Mouse (Mus musculus) embryonic facial prominence, embryonic 15.5 days (tissue): ENCODE measurements at regions not wholly inside any gene's neighbourhood (a gene's known extent, or its start where the extent isn't known, plus 50 kb on each side); places are given as distances from the start of the nearest gene placed in this dataset.

Source experiments
- ATAC-seq: fragments of 200-750 bp; cut with Nextera tagmentation; 2 replicates; pipeline ENCODE4 v1.8.0; 2017; ENCODE audit warnings: low read depth, moderate TSS enrichment; ENCODE audit not compliant: insufficient number of reproducible peaks, low FRiP score, low TSS enrichment
- H3K27ac ChIP-seq: fragments of 300-500 bp; sonication (generic); replicated peaks from 2 replicates; pipeline ENCODE4 v1.5.1; 2015; ENCODE audit warnings: mild to moderate bottlenecking, inconsistent platforms
- H3K27me3 ChIP-seq: fragments of 300-500 bp; sonication (generic); 2 replicates; pipeline ENCODE4 v1.6.1; 2015; ENCODE audit warnings: inconsistent platforms
- H3K36me3 ChIP-seq: fragments of 300-500 bp; sonication (generic); 2 replicates; pipeline ENCODE4 v1.6.1; 2015; ENCODE audit warnings: mild to moderate bottlenecking, inconsistent platforms
- H3K4me1 ChIP-seq: fragments of 300-500 bp; sonication (generic); 2 replicates; pipeline ENCODE4 v1.6.1; 2015; ENCODE audit warnings: inconsistent platforms
- H3K4me2 ChIP-seq: fragments of 300-500 bp; sonication (generic); replicated peaks from 2 replicates; pipeline ENCODE4 v1.6.1; 2015; ENCODE audit warnings: mild to moderate bottlenecking, inconsistent platforms
- H3K4me3 ChIP-seq: fragments of 300-500 bp; sonication (generic); replicated peaks from 2 replicates; pipeline ENCODE4 v1.5.1; 2015; ENCODE audit warnings: mild to moderate bottlenecking, inconsistent platforms
- H3K9ac ChIP-seq: fragments of 300-500 bp; sonication (generic); 2 replicates; pipeline ENCODE4 v1.6.1; 2015; ENCODE audit warnings: inconsistent platforms
- H3K9me3 ChIP-seq: fragments of 300-500 bp; sonication (generic); replicated peaks from 2 replicates; pipeline ENCODE4 v1.6.1; 2016; ENCODE audit warnings: inconsistent platforms
- WGBS: fragments of 180-500 bp; shearing (Covaris S2); methylation state at CpG from one replicate; pipeline ENCODE4 v1.1.7; 2015; 5-methylcytosine and 5-hydroxymethylcytosine counted together

DNA sequence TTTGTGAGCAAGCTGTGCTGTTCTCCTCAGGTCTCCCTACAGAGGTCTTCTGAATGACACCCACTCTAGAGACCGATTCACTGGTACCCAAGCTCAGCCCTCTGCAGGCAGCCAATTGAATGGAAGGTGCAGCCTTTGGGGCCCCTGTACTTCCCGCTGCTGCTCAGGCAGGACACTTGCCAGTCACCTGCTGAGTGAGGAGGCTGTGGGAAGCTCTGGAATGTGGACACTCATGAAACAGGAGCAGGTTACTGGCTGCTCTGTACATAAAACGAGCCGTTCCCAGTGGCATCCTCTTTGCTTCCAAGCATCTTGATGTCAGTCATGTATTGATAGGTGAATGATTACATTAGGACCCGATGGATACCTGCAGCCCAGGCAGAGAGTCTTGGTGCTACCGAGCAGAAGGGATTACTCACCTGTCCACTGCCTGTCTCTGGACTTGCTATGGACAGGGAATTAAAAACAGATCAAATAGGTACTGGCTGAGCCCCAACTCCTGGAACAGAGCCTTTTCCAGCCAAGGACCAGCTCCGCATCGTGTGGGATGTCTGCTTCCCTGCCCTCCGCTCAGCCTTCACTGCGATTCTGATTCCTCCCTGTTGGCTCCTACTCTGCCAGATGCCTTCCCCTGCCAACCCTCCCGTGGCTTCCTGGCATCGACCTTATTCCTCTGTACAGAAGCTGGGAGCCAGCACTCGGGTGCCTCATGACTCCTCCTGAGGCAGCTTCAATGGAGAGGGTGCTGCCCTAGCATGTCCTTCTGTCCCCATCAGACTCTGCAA is 593.2 kb downstream of the Tbc1d22a start:
- no peak overlapping the region for H3K4me2 ChIP-seq
- no peak overlapping the region for H3K4me3 ChIP-seq
- H3K4me1 ChIP-seq = no peaks in the 10 kb centered on the region
- no peak overlapping the region for H3K9ac ChIP-seq
- no peak for ATAC-seq
- no peaks in the 10 kb centered on the region for H3K9me3 ChIP-seq
- no peaks in the 10 kb centered on the region for H3K27me3 ChIP-seq
- WGBS = 72% methylated on average over 13 of the region's 13 CpGs
- no peaks in the 10 kb centered on the region for H3K36me3 ChIP-seq
- no peak overlapping the region for H3K27ac ChIP-seq

DNA sequence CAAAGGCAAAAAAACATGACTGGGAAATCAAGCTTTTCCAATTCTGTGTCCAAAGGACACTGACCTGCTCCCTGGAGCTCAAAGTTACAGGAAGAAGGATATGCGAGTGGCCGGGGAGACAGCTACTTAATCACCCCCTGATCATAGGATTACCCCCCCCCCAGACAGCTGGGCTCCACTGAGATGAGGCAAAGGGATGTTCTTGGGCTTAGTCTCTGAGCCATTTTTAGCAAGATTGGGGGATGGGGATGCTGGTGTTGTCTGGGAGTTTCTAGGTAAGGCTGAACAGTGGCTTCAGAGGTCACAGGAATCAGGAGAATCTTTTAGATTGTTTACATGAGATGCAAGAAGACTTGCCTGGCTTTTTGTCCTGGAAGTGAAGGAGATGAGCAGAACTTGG is 597.6 kb downstream of the Tbc1d22a start:
- no peaks in the 10 kb centered on the region for H3K9me3 ChIP-seq
- H3K36me3 ChIP-seq = no peaks in the 10 kb centered on the region
- no peaks in the 10 kb centered on the region for H3K4me1 ChIP-seq
- no peak overlapping the region for H3K4me3 ChIP-seq
- H3K27ac ChIP-seq = no peak overlapping the region
- 51% methylated on average over 2 of the region's 2 CpGs for WGBS
- no peaks in the 10 kb centered on the region for H3K27me3 ChIP-seq
- ATAC-seq = no peak
- H3K4me2 ChIP-seq = no peak overlapping the region
- H3K9ac ChIP-seq = no peak overlapping the region

DNA sequence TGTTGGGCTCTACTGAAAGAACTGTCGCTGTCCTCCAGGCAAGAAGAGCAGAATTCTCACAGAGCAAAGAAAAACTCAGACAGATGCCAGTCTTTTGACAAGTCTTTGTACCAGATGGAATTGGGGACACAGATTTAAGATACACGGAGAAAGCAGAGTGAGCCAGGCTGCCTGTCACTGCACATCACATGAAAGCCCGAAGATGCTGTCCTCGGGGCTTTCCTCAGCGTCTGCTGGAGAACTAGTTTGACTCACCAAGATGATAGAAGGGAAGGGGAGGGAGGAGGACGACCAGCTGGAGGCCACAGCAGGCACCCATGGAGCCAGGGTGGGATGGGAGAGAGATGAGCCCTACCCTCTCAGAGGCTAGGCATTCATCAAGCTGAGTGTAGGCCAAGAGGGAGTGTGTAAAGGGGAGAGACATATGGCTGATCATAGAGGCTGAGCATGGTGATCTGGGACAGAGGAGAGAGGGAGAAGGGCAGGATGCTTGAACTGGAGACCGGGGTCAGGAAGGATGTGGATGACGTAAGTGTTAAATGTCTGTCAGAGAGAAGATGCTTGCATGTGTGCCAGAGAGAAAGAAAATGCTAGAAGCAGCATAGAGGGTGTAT is 600.7 kb downstream of the Tbc1d22a start:
- ATAC-seq = no peak
- Histone ChIP-seq H3K36me3 (no peaks in the 10 kb centered on the region), H3K9me3 (no peaks in the 10 kb centered on the region), H3K4me2 (no peak overlapping the region), H3K27me3 (no peaks in the 10 kb centered on the region), H3K4me3 (no peak overlapping the region), H3K9ac (no peak overlapping the region), H3K4me1 (no peaks in the 10 kb centered on the region), H3K27ac (no peak overlapping the region)
- 56% methylated on average over 8 of the region's 8 CpGs for WGBS

DNA sequence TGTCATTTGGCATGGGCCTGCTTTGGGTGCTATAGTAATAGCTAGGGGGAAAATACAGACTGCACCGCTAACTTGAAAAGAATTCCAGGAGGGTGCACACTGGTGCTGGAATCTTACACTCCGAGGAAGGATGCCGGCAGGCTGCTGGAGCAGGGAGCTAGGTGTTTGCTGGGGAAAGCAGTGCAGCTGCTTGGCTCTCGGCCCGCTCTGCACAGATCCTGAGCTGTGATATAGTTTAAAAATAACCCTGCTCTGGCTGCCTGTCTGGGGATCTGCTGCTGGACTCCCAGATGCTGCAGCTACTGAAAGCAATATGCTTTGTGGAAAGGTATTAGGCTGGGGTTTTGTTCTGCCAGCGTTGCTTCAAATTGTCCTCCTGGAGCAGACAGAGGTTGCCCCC is 621.7 kb downstream of the Tbc1d22a start:
- H3K4me1 ChIP-seq = peaks cover 4% of the 10 kb centered on the region; the same call in 1 of the 2 replicates
- no peaks in the 10 kb centered on the region for H3K27me3 ChIP-seq
- H3K36me3 ChIP-seq = no peaks in the 10 kb centered on the region
- 18% methylated on average over 6 of the region's 6 CpGs for WGBS
- no peak overlapping the region for H3K9ac ChIP-seq
- no peaks in the 10 kb centered on the region for H3K9me3 ChIP-seq
- H3K4me2 ChIP-seq = no peak overlapping the region
- H3K27ac ChIP-seq = no peak overlapping the region
- H3K4me3 ChIP-seq = no peak overlapping the region
- ATAC-seq = no peak

DNA sequence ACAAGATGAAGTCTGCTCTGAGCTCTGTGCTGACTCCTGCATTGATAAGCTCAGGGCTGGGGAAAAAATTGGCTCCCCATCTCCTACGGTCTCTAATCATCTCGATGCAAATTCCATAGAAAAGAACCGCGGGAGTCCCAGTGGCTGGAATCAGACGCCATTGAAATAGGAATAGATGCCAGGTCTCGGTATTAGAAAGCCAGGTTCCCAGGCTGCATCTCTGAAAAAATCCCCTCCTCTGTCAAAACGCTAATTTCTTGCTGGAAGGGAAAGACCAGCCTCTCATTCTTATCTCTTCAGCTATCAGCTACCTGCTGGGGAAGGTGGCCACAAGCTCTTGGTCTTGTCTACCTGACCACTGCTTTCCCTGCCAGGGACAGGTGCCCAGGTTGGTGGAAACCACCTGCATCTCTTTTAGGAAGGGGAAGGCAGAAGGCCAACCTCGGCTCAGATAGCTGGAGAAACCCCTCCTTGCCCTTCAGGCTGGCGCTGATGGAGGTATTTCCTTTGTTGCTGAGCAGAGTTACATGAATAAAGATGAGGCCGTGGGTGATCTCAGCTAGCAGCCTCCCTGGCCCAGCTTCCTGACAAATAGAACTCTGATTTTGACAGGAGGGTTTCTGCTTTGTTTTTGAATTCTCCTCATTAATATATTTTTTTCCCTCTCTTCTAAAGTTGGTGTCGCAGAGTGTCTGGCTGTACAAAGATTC is 638.1 kb downstream of the Tbc1d22a start:
- 33% methylated on average over 11 of the region's 11 CpGs for WGBS
- no peak for ATAC-seq
- H3K4me3 ChIP-seq = no peak overlapping the region
- H3K27me3 ChIP-seq = no peaks in the 10 kb centered on the region
- no peaks in the 10 kb centered on the region for H3K9me3 ChIP-seq
- no peak overlapping the region for H3K9ac ChIP-seq
- no peaks in the 10 kb centered on the region for H3K36me3 ChIP-seq
- no peaks in the 10 kb centered on the region for H3K4me1 ChIP-seq
- no peak overlapping the region for H3K27ac ChIP-seq
- no peak overlapping the region for H3K4me2 ChIP-seq

DNA sequence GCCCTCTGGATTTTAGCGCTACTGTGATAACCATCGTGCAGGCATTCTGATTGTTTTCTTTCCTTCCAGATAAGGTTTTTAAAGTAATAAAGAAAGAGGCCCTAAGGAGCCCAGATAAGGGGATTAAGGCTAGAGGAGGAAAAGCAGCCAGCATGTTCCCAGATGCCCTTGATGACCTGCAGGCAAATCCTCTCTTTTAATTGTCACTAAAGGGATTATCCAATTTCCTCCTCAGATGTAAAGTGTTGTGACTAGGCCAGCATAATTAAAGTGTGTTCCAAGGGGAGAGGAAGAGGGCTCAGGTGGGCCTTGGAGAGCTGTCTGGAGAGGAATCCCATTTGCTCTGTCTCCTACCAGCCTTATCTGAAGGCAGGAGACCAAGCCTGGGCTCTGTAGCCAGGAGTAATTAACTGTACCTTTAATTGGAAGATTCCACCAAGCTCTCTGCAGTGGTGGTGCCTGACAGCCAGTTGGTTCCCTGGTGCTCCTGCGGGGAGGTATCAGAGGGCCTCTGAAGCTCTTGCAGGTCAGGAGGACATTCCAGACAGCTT is 644.2 kb downstream of the Tbc1d22a start:
- Histone ChIP-seq H3K4me3 (no peak overlapping the region), H3K27me3 (no peaks in the 10 kb centered on the region), H3K9me3 (no peaks in the 10 kb centered on the region), H3K9ac (no peak overlapping the region), H3K4me1 (no peaks in the 10 kb centered on the region), H3K4me2 (no peak overlapping the region), H3K27ac (no peak overlapping the region), H3K36me3 (no peaks in the 10 kb centered on the region)
- WGBS = 17% methylated on average over 3 of the region's 3 CpGs
- ATAC-seq = no peak

DNA sequence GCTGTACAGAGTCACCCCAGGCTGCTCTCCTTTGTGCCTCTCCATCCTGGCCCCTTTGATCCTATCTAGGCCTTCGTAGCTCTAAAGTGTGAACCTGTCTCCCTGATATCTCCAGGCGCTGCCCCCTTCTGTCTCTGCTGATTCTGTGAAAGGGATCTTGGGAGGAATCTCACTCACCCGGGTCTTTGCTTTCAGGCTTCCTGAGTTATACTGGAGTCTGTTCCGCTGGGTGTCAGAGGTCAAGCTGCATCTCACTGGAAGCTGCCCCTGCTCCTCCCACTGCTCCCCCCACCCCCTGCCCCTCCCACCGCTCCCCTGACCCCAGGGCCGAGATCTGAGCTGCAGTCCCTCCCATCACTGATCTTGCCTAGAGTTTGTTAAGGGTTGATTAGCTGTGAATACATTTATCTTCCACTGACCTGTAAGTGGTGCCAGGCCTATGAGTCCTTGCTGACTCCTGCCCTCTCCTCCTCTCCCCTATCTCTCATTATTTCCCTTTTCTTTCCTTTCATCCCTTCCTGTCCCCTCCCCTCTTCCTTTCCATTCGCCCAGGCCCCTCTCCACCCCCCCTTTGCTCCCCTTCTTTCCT is 661.6 kb downstream of the Tbc1d22a start:
- Histone ChIP-seq H3K4me1 (no peaks in the 10 kb centered on the region), H3K9me3 (no peaks in the 10 kb centered on the region), H3K4me3 (no peak overlapping the region), H3K36me3 (no peaks in the 10 kb centered on the region), H3K4me2 (peak overlapping the region; percentile 17; the same call in 1 of the 2 replicates), H3K27me3 (no peaks in the 10 kb centered on the region), H3K27ac (no peak overlapping the region), H3K9ac (no peak overlapping the region)
- 13% methylated on average over 7 of the region's 7 CpGs for WGBS
- no peak for ATAC-seq

DNA sequence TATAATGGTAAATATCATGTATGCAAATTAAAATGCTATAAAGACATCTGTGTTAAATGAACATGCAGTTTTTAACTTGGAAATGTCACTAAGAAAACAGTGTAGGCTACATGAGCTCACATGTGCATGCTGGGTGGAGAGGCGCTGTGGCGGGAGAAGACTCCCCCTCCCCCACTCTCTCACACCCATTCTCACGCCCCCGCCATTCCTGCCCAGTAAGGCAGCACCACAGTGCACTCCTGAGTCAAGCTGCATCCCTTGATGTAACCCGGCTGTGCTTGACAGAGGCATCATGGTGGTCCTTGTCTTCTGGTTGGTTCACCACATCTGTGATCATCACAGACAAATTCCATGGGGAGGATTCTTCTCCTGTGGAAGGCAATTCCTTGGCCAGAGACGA is 647.1 kb upstream of the Fam19a5 start:
- no peak overlapping the region for H3K4me3 ChIP-seq
- H3K4me2 ChIP-seq = no peak overlapping the region
- 0 out of 2 replicates have a peak, but pooled peaks have one; percentile 54 for ATAC-seq
- H3K9ac ChIP-seq = no peak overlapping the region
- no peaks in the 10 kb centered on the region for H3K27me3 ChIP-seq
- 55% methylated on average over 6 of the region's 6 CpGs for WGBS
- no peaks in the 10 kb centered on the region for H3K36me3 ChIP-seq
- H3K9me3 ChIP-seq = no peaks in the 10 kb centered on the region
- no peak overlapping the region for H3K27ac ChIP-seq
- no peaks in the 10 kb centered on the region for H3K4me1 ChIP-seq

DNA sequence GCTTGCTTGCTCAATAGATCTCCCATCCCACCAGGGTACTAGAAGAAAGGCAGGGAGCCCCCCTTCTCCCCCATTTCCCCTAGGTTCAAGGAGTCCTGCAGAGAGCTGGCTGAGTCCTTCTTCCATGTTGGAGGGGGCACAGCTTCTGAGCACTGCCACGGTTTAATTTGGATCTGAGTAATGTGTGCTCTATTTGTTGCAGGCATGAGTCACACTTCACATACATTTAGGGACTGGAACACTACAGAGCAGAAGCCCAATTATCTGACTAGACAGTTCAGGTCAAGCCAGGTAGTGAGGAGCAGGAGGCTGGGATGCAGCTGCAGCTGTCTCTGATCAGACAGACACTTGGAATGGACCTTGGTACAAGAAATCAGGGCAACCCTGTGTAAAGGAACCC is 644.1 kb upstream of the Fam19a5 start:
- H3K9me3 ChIP-seq = no peaks in the 10 kb centered on the region
- H3K4me3 ChIP-seq = no peak overlapping the region
- H3K36me3 ChIP-seq = no peaks in the 10 kb centered on the region
- H3K27me3 ChIP-seq = no peaks in the 10 kb centered on the region
- 42% methylated on average over 1 of the region's 1 CpGs for WGBS
- no peak overlapping the region for H3K9ac ChIP-seq
- ATAC-seq = no peak
- H3K4me1 ChIP-seq = no peaks in the 10 kb centered on the region
- H3K4me2 ChIP-seq = no peak overlapping the region
- H3K27ac ChIP-seq = no peak overlapping the region

DNA sequence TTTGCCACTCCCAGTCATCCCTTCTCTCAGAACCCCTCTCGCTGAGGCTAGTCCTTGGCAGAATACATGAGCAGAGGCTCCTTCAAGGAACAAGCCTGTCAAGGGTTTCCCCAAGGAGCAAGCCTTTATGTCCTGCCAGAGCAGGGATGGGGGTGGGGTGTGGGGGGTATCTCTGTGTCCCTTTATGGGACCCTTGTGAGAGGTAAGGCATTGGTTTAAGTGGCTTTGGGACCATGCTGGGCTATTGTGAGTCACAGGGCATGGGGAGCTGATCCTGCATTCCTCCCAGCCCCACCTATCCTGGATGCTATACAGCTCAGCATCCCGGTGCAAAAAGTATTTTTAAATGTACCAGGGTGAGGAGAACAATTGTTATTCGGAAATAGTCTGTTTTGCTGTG is 641.1 kb upstream of the Fam19a5 start:
- ATAC-seq = no peak; the same call in 1 of the 2 replicates
- no peaks in the 10 kb centered on the region for H3K27me3 ChIP-seq
- no peak overlapping the region for H3K4me3 ChIP-seq
- WGBS = 33% methylated on average over 3 of the region's 3 CpGs
- H3K36me3 ChIP-seq = no peaks in the 10 kb centered on the region
- H3K4me2 ChIP-seq = no peak overlapping the region
- H3K9me3 ChIP-seq = no peaks in the 10 kb centered on the region
- no peaks in the 10 kb centered on the region for H3K4me1 ChIP-seq
- H3K27ac ChIP-seq = no peak overlapping the region
- H3K9ac ChIP-seq = no peak overlapping the region

DNA sequence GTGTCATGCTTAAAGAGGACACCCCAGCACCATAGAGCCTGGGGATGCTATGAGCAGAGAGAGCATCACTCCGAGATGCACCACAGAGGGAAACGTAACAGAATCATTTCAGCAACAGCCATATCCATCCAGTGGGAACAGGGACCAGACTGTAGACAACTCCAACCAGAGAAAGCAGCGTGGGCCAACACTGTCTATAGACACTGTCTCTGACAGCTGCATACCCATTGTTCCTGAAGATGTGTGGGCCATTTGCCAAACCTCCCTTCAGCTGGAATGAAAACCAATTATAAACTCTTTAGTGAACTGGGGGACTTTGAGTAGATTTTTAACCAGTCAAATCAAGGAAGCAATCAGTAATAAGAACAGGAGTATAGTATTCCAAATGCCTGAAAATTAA is 630.8 kb upstream of the Fam19a5 start:
- H3K27me3 ChIP-seq = no peaks in the 10 kb centered on the region
- no peaks in the 10 kb centered on the region for H3K4me1 ChIP-seq
- no peak overlapping the region for H3K4me3 ChIP-seq
- WGBS = 73% methylated on average over 3 of the region's 3 CpGs
- no peak overlapping the region for H3K9ac ChIP-seq
- H3K36me3 ChIP-seq = no peaks in the 10 kb centered on the region
- no peak overlapping the region for H3K4me2 ChIP-seq
- H3K27ac ChIP-seq = no peak overlapping the region
- no peaks in the 10 kb centered on the region for H3K9me3 ChIP-seq
- ATAC-seq = no peak
